Mouse (Mus musculus): ENCODE results near the gene Ccdc184. TPM values are rescaled to one million over a fixed set of nuclear protein-coding genes. Genes with fewer than 3 reads are reported as not detected.

Ccdc184 gene
- polyA plus RNA-seq, 1 experiment from 2014 or later = 1.3 TPM

DNA sequence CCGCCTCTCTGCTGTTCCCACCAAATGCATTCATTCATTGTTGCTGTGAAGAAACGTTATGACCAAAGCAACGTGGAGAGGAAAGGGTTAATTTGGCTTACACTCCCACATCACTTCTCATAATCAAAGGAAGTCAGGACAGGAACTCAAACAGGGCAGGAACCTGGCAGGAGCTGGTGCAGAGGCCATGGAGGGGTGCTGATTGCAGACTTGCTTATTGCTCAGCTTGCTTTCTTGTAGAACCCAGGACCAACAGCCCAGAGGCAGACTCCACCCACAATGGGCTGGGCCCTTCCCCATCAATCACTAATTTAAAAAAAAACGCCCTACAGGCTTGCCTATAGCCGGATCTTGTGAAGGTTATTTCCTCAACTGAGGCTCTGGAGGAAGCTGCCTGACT lies 47.2 kb downstream of the Ccdc184 start:
- no peaks in the 10 kb centered on the region for H3K36me3 ChIP-seq (ENCODE audit: control insufficient read depth, insufficient read depth, low read length)
- H3K27me3 ChIP-seq (ENCODE audit: control insufficient read depth, insufficient read depth, low read length) = no peaks in the 10 kb centered on the region
- H3K4me1 ChIP-seq (ENCODE audit: control insufficient read depth, insufficient read depth, low read length) = no peaks in the 10 kb centered on the region
- no peak overlapping the region for H3K4me2 ChIP-seq
- H3K4me3 ChIP-seq (ENCODE audit: low read depth, low read length) = no peak overlapping the region
- no peak for ATAC-seq (replicated peaks; ENCODE audit: insufficient number of reproducible peaks, low FRiP score, low TSS enrichment)
- WGBS (ENCODE audit: insufficient replicate concordance) = 60% methylated on average over 5 of the region's 5 CpGs
- H3K9ac ChIP-seq (ENCODE audit: low read depth, low read length) = no peak overlapping the region
- no peaks in the 10 kb centered on the region for H3K9me3 ChIP-seq (replicated peaks; ENCODE audit: control insufficient read depth, low read length)
- no peak overlapping the region for H3K27ac ChIP-seq (ENCODE audit: low read depth, low read length)

Other genes with a start within 250 kb of the Ccdc184 start
- 30.1 and 34.9 TPM in 2 replicates for gene Tmem106c, start 203.0 kb upstream of the Ccdc184 start, polyA plus RNA-seq (2014; fragmentation: Nextera tagmentation; extraction: Ambion mirVana)
- 61.9 and 80.7 TPM in 2 replicates for gene Col2a1, start 162.5 kb upstream of the Ccdc184 start, polyA plus RNA-seq (2014; fragmentation: Nextera tagmentation; extraction: Ambion mirVana)
- gene Pfkm, start 74.6 kb upstream of the Ccdc184 start, polyA plus RNA-seq (2014; fragmentation: Nextera tagmentation; extraction: Ambion mirVana) = 49.3 and 68.3 TPM in 2 replicates
- 24.3 and 25.1 TPM in 2 replicates for gene Senp1, start 73.4 kb upstream of the Ccdc184 start, polyA plus RNA-seq (2014; fragmentation: Nextera tagmentation; extraction: Ambion mirVana)
- gene Asb8, start 1.5 kb upstream of the Ccdc184 start, polyA plus RNA-seq (2014; fragmentation: Nextera tagmentation; extraction: Ambion mirVana) = 81.7 and 86.7 TPM in 2 replicates
- not detected in 2 replicates for gene Olfr288, start 28.4 kb downstream of the Ccdc184 start, polyA plus RNA-seq (2014; fragmentation: Nextera tagmentation; extraction: Ambion mirVana)
- not detected in 2 replicates for gene Gm44579, start 53.8 kb downstream of the Ccdc184 start, polyA plus RNA-seq (2014; fragmentation: Nextera tagmentation; extraction: Ambion mirVana)
- gene Olfr287, start 53.9 kb downstream of the Ccdc184 start, polyA plus RNA-seq (2014; fragmentation: Nextera tagmentation; extraction: Ambion mirVana) = not detected in 2 replicates
- gene Olfr286, start 67.3 kb downstream of the Ccdc184 start, polyA plus RNA-seq (2014; fragmentation: Nextera tagmentation; extraction: Ambion mirVana) = not detected in 2 replicates
- not detected in 2 replicates for gene H1fnt, start 90.1 kb downstream of the Ccdc184 start, polyA plus RNA-seq (2014; fragmentation: Nextera tagmentation; extraction: Ambion mirVana)
- gene Zfp641, start 129.0 kb downstream of the Ccdc184 start, polyA plus RNA-seq (2014; fragmentation: Nextera tagmentation; extraction: Ambion mirVana) = 0.92 and 1.3 TPM in 2 replicates
- not detected in 2 replicates for gene Olfr285, start 150.2 kb downstream of the Ccdc184 start, polyA plus RNA-seq (2014; fragmentation: Nextera tagmentation; extraction: Ambion mirVana)
- not detected in 2 replicates for gene Olfr284, start 173.8 kb downstream of the Ccdc184 start, polyA plus RNA-seq (2014; fragmentation: Nextera tagmentation; extraction: Ambion mirVana)
- not detected in 2 replicates for gene Olfr283, start 213.8 kb downstream of the Ccdc184 start, polyA plus RNA-seq (2014; fragmentation: Nextera tagmentation; extraction: Ambion mirVana)